Mouse (Mus musculus) lung, adult 2 months (tissue): ENCODE data around the gene Polr3b.

Source experiments
- CTCF ChIP-seq: fragments of 200-500 bp; IDR thresholded peaks from 2 replicates; pipeline ENCODE4 v1.5.1; 2011; ENCODE audit warnings: mild to moderate bottlenecking, low read length, control low read depth; ENCODE audit not compliant: insufficient read depth
- POLR2A ChIP-seq: fragments of 200-500 bp; IDR thresholded peaks from 2 replicates; pipeline ENCODE4 v1.6.1; 2011; ENCODE audit warnings: low read depth, mild to moderate bottlenecking, control low read depth, low read length, borderline replicate concordance; ENCODE audit errors: extremely low read depth

DNA sequence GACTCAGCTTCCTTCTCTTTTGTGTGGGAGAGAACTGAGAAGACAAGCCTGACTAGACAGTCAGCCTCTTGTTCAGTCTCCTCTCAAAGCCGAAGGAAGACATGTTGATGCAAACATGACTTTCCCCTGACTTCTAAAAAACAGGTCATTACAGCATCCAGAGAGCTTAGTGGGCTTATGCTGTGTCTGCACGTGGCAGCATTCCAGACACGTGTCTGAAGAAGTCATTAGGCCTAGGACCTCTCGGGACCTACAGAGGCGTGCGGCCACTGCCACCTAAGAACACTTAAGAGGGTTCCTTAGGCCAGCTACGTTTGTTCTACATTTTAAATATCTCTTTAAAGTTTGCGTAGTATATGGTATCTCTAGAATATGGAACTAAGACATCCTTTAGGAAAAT is 23.8 kb downstream of the Polr3b start:
- no peak for TF ChIP-seq POLR2A
- TF ChIP-seq CTCF, result no peak
